ENCODE assay signal across 22 mouse cellular contexts in the genomic region with DNA sequence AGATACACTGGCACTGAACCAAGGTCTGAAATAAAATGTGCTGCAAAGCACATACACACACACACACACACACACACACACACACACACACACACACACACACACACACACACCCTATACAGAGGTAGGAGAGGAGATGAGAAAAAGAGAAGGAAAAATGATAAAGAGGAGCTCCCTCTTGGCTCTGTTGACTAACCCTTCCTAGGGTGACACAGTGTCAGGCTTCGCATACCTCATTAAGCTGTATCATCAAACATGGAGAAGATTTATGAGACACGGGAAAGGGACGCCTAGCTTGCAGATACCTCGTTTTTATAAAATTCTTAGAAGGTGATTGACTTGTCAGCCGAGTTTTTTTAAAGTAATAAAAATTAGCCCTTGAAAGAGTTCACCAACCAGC. TPM values are rescaled to one million over a fixed set of nuclear protein-coding genes. Genes with fewer than 3 reads are reported as not detected.
A peak's percentile ranks its signal among the peaks of the same experiment; 100 is the strongest.
DNase-seq lines count a peak whose midpoint lies in the region; ATAC-seq and TF ChIP-seq lines count a peak whose summit lies in the region.
"Had no signal": no experiment of that assay in that cellular context is flagged by ENCODE, and none has a peak within 500 bp of the region (broad histone marks: within the 10 kb centered on the region; RNA-seq: fewer than 3 reads in every experiment).

No protein-coding gene starts in this region.

- H3K36me3 ChIP-seq in kidney, embryonic 15.5 days: no peaks in the 10 kb centered on the region
- H3K36me3 ChIP-seq in kidney, postnatal 0 days (ENCODE audit: insufficient read depth, low read length): no peaks in the 10 kb centered on the region
- H3K36me3 ChIP-seq: embryonic facial prominence, embryonic 13.5 days; embryonic facial prominence, embryonic 15.5 days; forebrain, embryonic 10.5 days; forebrain, embryonic 12.5 days had no signal

- H3K4me3 ChIP-seq in kidney, embryonic 15.5 days (replicated peaks): no peak overlapping the region
- H3K4me3 ChIP-seq in kidney, postnatal 0 days (replicated peaks; ENCODE audit: low read depth, low read length): no peak overlapping the region
- H3K4me3 ChIP-seq: embryonic facial prominence, embryonic 13.5 days; embryonic facial prominence, embryonic 15.5 days; erythroblast, embryonic 14.5 days; forebrain, embryonic 10.5 days; forebrain, embryonic 12.5 days had no signal

- TF ChIP-seq CTCF in kidney, postnatal 0 days (IDR thresholded peaks at IDR 0.05; ENCODE audit: low read depth): no peak

- H3K27ac ChIP-seq in kidney, embryonic 15.5 days: no peak overlapping the region
- no peak overlapping the region for H3K27ac ChIP-seq in kidney, postnatal 0 days
- H3K27ac ChIP-seq: embryonic facial prominence, embryonic 13.5 days; embryonic facial prominence, embryonic 15.5 days; forebrain, embryonic 10.5 days; forebrain, embryonic 12.5 days had no signal

- H3K4me1 ChIP-seq in kidney, embryonic 15.5 days: no peaks in the 10 kb centered on the region
- no peaks in the 10 kb centered on the region for H3K4me1 ChIP-seq in kidney, postnatal 0 days (replicated peaks; ENCODE audit: insufficient read depth, low read length)
- H3K4me1 ChIP-seq: embryonic facial prominence, embryonic 15.5 days; forebrain, embryonic 12.5 days had no signal

- 23% methylated on average over 5 of the region's 5 CpGs for WGBS in kidney, embryonic 15.5 days
- WGBS in kidney, postnatal 0 days: 35% methylated on average over 5 of the region's 5 CpGs

- H3K27me3 ChIP-seq in kidney, embryonic 15.5 days: no peaks in the 10 kb centered on the region
- H3K27me3 ChIP-seq in kidney, postnatal 0 days (ENCODE audit: insufficient read depth, low read length): no peaks in the 10 kb centered on the region
- H3K27me3 ChIP-seq: embryonic facial prominence, embryonic 13.5 days; embryonic facial prominence, embryonic 15.5 days; forebrain, embryonic 12.5 days had no signal

- DNase-seq in kidney, adult 9 months: no peak
- peak; percentile 76 for DNase-seq in kidney, postnatal 0 days (ENCODE audit: low spot score)
- no peak for DNase-seq in kidney, postnatal 4 days
- DNase-seq: adrenal gland, adult 2 months; adrenal gland, postnatal 10 days; adrenal gland, postnatal 25 days; cerebellum, adult 11 months; cerebellum, adult 18-20 months; cerebellum, adult 8-10 months; cerebellum, adult 9-11 months; cerebellum, postnatal 14 days; cerebellum, postnatal 36 days; embryo, embryonic 11 days had no signal

- H3K9ac ChIP-seq in kidney, embryonic 15.5 days: no peak overlapping the region
- H3K9ac ChIP-seq in kidney, postnatal 0 days (ENCODE audit: low read depth, low read length): no peak overlapping the region
- H3K9ac ChIP-seq: embryonic facial prominence, embryonic 13.5 days; embryonic facial prominence, embryonic 15.5 days; forebrain, embryonic 12.5 days had no signal

- no peaks in the 10 kb centered on the region for H3K9me3 ChIP-seq in kidney, embryonic 15.5 days (replicated peaks)
- no peaks in the 10 kb centered on the region for H3K9me3 ChIP-seq in kidney, postnatal 0 days (replicated peaks; ENCODE audit: low read length)
- H3K9me3 ChIP-seq: embryonic facial prominence, embryonic 13.5 days; embryonic facial prominence, embryonic 15.5 days; forebrain, embryonic 10.5 days; forebrain, embryonic 12.5 days had no signal

- H3K4me2 ChIP-seq in kidney, embryonic 15.5 days: 0 out of 2 replicates have a peak overlapping the region, but pooled peaks have one; percentile 12
- H3K4me2 ChIP-seq in kidney, postnatal 0 days (ENCODE audit: low read length): no peak overlapping the region
- H3K4me2 ChIP-seq: embryonic facial prominence, embryonic 13.5 days; embryonic facial prominence, embryonic 15.5 days; forebrain, embryonic 12.5 days had no signal

- peak; percentile 80 for ATAC-seq in kidney, embryonic 15.5 days (replicated peaks; ENCODE audit: low FRiP score)
- ATAC-seq in kidney, postnatal 0 days (replicated peaks; ENCODE audit: low FRiP score, low read depth): no peak; the same call in 1 of the 2 replicates
- no peak for ATAC-seq in granulocyte monocyte progenitor cell, adult 5-6 weeks (replicated peaks; ENCODE audit: poor library complexity, severe bottlenecking)
- ATAC-seq: forebrain, embryonic 14.5 days; forebrain, embryonic 16.5 days had no signal

RNA-seq across cellular contexts. Expression of gene Ly75, which starts 53.7 kb away (rescaled TPM):
- 2.8 and 3.5 TPM in 2 replicates for polyA plus RNA-seq in kidney, embryonic 15.5 days (2015; fragmentation: Nextera tagmentation; extraction: Ambion mirVana)
- polyA plus RNA-seq in kidney, postnatal 0 days (2015; fragmentation: Nextera tagmentation; extraction: Ambion mirVana): 1.4 and 1.6 TPM in 2 replicates
- 1.1 and 1.8 TPM in 2 replicates for total RNA-seq in granulocyte monocyte progenitor cell, adult 5-6 weeks (2014; fragmentation: Nextera tagmentation)
- total RNA-seq in granulocyte monocyte progenitor cell, adult 5-6 weeks (2017): 3.0 and 4.8 TPM in 2 replicates
- polyA plus RNA-seq: erythroblast, embryonic 14.5 days had no signal
